Mouse (Mus musculus): ENCODE measurements around the gene Tdrd3. TPM values are rescaled to one million over a fixed set of nuclear protein-coding genes. Genes with fewer than 3 reads are reported as not detected.
A peak's percentile ranks its signal among the peaks of the same experiment; 100 is the strongest.

The Tdrd3 gene
- 11.8 to 25.0 TPM (median 22.1 TPM) in 3 replicates for total RNA-seq (2017)

GRCm38 (mm10) chr14:87415808-87416721 is at the start of gene Tdrd3:
Gene Tdrd3, plus strand, starts transcription at chr14:87416639.
- peak; percentile 88 for ATAC-seq (replicated peaks; ENCODE audit: insufficient number of reproducible peaks, low FRiP score, low TSS enrichment, poor library complexity, severe bottlenecking)

- ATAC-seq (replicated peaks; ENCODE audit: insufficient number of reproducible peaks, low FRiP score, low TSS enrichment, poor library complexity, severe bottlenecking) = no peak
These were observed 49.3 kb upstream of the Tdrd3 start for GRCm38 (mm10) chr14:87367169-87367568.

- no peak for ATAC-seq (replicated peaks; ENCODE audit: insufficient number of reproducible peaks, low FRiP score, low TSS enrichment, poor library complexity, severe bottlenecking)
These were observed 33.4 kb upstream of the Tdrd3 start for GRCm38 (mm10) chr14:87383041-87383440.

- ATAC-seq (replicated peaks; ENCODE audit: insufficient number of reproducible peaks, low FRiP score, low TSS enrichment, poor library complexity, severe bottlenecking) = no peak
These were observed 31.9 kb upstream of the Tdrd3 start for GRCm38 (mm10) chr14:87384288-87385268.

GRCm38 (mm10) chr14:87393096-87393495 is 23.3 kb upstream of the Tdrd3 start:
- no peak for ATAC-seq (replicated peaks; ENCODE audit: insufficient number of reproducible peaks, low FRiP score, low TSS enrichment, poor library complexity, severe bottlenecking)

GRCm38 (mm10) chr14:87396643-87397042 is 19.8 kb upstream of the Tdrd3 start:
- ATAC-seq (replicated peaks; ENCODE audit: insufficient number of reproducible peaks, low FRiP score, low TSS enrichment, poor library complexity, severe bottlenecking) = no peak

- ATAC-seq (replicated peaks; ENCODE audit: insufficient number of reproducible peaks, low FRiP score, low TSS enrichment, poor library complexity, severe bottlenecking) = no peak
These were observed 992 bp upstream of the Tdrd3 start for GRCm38 (mm10) chr14:87415486-87415807.

GRCm38 (mm10) chr14:87416755-87417690 is 584 bp downstream of the Tdrd3 start:
- ATAC-seq (replicated peaks; ENCODE audit: insufficient number of reproducible peaks, low FRiP score, low TSS enrichment, poor library complexity, severe bottlenecking) = 0 out of 2 replicates have a peak, but pooled peaks have one; percentile 4

GRCm38 (mm10) chr14:87417691-87418070 is 1.2 kb downstream of the Tdrd3 start:
- ATAC-seq (replicated peaks; ENCODE audit: insufficient number of reproducible peaks, low FRiP score, low TSS enrichment, poor library complexity, severe bottlenecking) = no peak

GRCm38 (mm10) chr14:87419740-87420139 is 3.3 kb downstream of the Tdrd3 start:
- no peak for ATAC-seq (replicated peaks; ENCODE audit: insufficient number of reproducible peaks, low FRiP score, low TSS enrichment, poor library complexity, severe bottlenecking)

GRCm38 (mm10) chr14:87420576-87420975 is 4.1 kb downstream of the Tdrd3 start:
- no peak for ATAC-seq (replicated peaks; ENCODE audit: insufficient number of reproducible peaks, low FRiP score, low TSS enrichment, poor library complexity, severe bottlenecking)

GRCm38 (mm10) chr14:87422432-87422831 is 6.0 kb downstream of the Tdrd3 start:
- ATAC-seq (replicated peaks; ENCODE audit: insufficient number of reproducible peaks, low FRiP score, low TSS enrichment, poor library complexity, severe bottlenecking) = no peak

GRCm38 (mm10) chr14:87426297-87426922 is 10.0 kb downstream of the Tdrd3 start:
- no peak for ATAC-seq (replicated peaks; ENCODE audit: insufficient number of reproducible peaks, low FRiP score, low TSS enrichment, poor library complexity, severe bottlenecking)

- ATAC-seq (replicated peaks; ENCODE audit: insufficient number of reproducible peaks, low FRiP score, low TSS enrichment, poor library complexity, severe bottlenecking) = no peak
These were observed 10.6 kb downstream of the Tdrd3 start for GRCm38 (mm10) chr14:87427032-87427431.

- ATAC-seq (replicated peaks; ENCODE audit: insufficient number of reproducible peaks, low FRiP score, low TSS enrichment, poor library complexity, severe bottlenecking) = no peak
These were observed 11.3 kb downstream of the Tdrd3 start for GRCm38 (mm10) chr14:87427659-87428289.

GRCm38 (mm10) chr14:87433390-87433915 is 17.0 kb downstream of the Tdrd3 start:
- ATAC-seq (replicated peaks; ENCODE audit: insufficient number of reproducible peaks, low FRiP score, low TSS enrichment, poor library complexity, severe bottlenecking) = no peak

GRCm38 (mm10) chr14:87435382-87435781 is 18.9 kb downstream of the Tdrd3 start:
- ATAC-seq (replicated peaks; ENCODE audit: insufficient number of reproducible peaks, low FRiP score, low TSS enrichment, poor library complexity, severe bottlenecking) = no peak

All from monocyte, adult 5-6 weeks (primary cell).